Mouse (Mus musculus): ENCODE measurements at regions not wholly inside any gene's neighbourhood (a gene's known extent, or its start where the extent isn't known, plus 50 kb on each side); places are given as distances from the start of the nearest gene placed in this dataset.

DNA sequence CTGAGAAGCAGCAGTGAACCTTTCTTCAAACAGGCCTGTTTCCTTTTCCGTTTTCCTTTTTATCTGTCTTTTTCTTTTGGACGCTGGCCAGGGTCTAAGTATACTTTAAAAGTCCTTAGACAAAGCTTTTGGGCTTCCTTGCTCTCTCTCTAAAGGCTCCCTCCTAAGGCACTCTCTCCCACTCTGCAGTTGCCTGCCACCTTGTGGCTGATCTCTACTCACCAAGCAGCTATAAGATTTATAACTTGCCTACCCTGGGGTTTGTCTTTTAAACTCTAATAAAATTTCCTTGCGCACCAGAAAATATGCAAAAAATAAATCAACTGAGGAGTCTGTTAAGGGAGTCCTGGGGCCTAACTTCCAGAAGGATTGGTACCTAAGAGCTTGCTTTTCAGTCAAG lies 1344.7 kb downstream of the Gm37988 start:
- TF ChIP-seq E2F4 (IDR thresholded peaks at IDR 0.05; ENCODE audit: borderline replicate concordance, low read depth, low read length), result no peak
- TF ChIP-seq ZNF384 (IDR thresholded peaks at IDR 0.05; ENCODE audit: low read depth, low read length), result no peak
- TF ChIP-seq EP300 (IDR thresholded peaks at IDR 0.05; ENCODE audit: low read depth in 1 of 2, low read length in 2 of 2), result no peak
- TF ChIP-seq POLR2A (IDR thresholded peaks at IDR 0.05; ENCODE audit: control insufficient read depth in 1 of 2, insufficient read depth in 1 of 2, low read depth in 1 of 2, low read length in 2 of 2, poor library complexity in 1 of 2), result no peak
- peak in 2 of 3 experiments; percentile 43 to 52; a peak in 4 of 6 replicates for TF ChIP-seq CTCF (IDR thresholded peaks at IDR 0.05 in 2 of 3, conservative IDR thresholded peaks at IDR 0.05 in 1 of 3; ENCODE audit: control insufficient read depth in 1 of 3, insufficient read depth in 1 of 3, low read depth in 2 of 3, low read length in 3 of 3, poor library complexity in 1 of 3, severe bottlenecking in 1 of 3)
- TF ChIP-seq MXI1 (IDR thresholded peaks at IDR 0.05; ENCODE audit: low read depth, low read length), result no peak
